Mouse (Mus musculus) limb, embryonic 14.5 days (tissue): Measurements from ENCODE around the gene Tas2r137. TPM values are rescaled to one million over a fixed set of nuclear protein-coding genes. Genes with fewer than 3 reads are reported as not detected.

Experiments used
- ATAC-seq: fragments of 200-750 bp; cut with Nextera tagmentation; 2 replicates; pipeline ENCODE4 v1.8.0; 2017; ENCODE audit warnings: low read depth, moderate number of reproducible peaks, moderate TSS enrichment; ENCODE audit not compliant: low FRiP score
- DNase-seq: peaks from one replicate; pipeline ENCODE4 v3.0.0-alpha.2; 2015; ENCODE audit warnings: low spot score
- H3K27ac ChIP-seq: fragments of 300-500 bp; sonication (generic); replicated peaks from 2 replicates; pipeline ENCODE4 v1.5.1; 2014; ENCODE audit warnings: low read depth, mild to moderate bottlenecking, low read length, moderate library complexity, mixed read lengths
- H3K27me3 ChIP-seq: fragments of 300-500 bp; sonication (generic); 2 replicates; pipeline ENCODE4 v1.6.1; 2014; ENCODE audit warnings: low read length, mixed read lengths; ENCODE audit not compliant: control insufficient read depth, insufficient read depth
- H3K36me3 ChIP-seq: fragments of 300-500 bp; sonication (generic); 2 replicates; pipeline ENCODE4 v1.6.1; 2014; ENCODE audit warnings: mild to moderate bottlenecking, low read length, moderate library complexity, mixed read lengths; ENCODE audit not compliant: control insufficient read depth, insufficient read depth
- H3K4me1 ChIP-seq: fragments of 300-500 bp; sonication (generic); 2 replicates; pipeline ENCODE4 v1.6.1; 2014; ENCODE audit warnings: antibody characterized with exemption, low read length, mixed read lengths; ENCODE audit not compliant: control insufficient read depth, insufficient read depth
- H3K4me2 ChIP-seq: fragments of 300-500 bp; sonication (generic); replicated peaks from 2 replicates; pipeline ENCODE4 v1.6.1; 2014; ENCODE audit warnings: low read depth, mild to moderate bottlenecking, low read length, moderate library complexity; ENCODE audit not compliant: severe bottlenecking
- H3K4me3 ChIP-seq: fragments of 300-500 bp; sonication (generic); replicated peaks from 2 replicates; pipeline ENCODE4 v1.5.1; 2014; ENCODE audit warnings: low read length
- H3K9ac ChIP-seq: fragments of 300-500 bp; sonication (generic); 2 replicates; pipeline ENCODE4 v1.6.1; 2014; ENCODE audit warnings: mild to moderate bottlenecking, low read depth, low read length, moderate library complexity; ENCODE audit not compliant: severe bottlenecking
- H3K9me3 ChIP-seq: fragments of 300-500 bp; sonication (generic); 2 replicates; pipeline ENCODE4 v1.6.1; 2016; ENCODE audit warnings: low read length; ENCODE audit not compliant: control insufficient read depth
- POLR2A ChIP-seq: fragments of 200-500 bp; IDR thresholded peaks from 2 replicates; pipeline ENCODE4 v1.8.0; 2012; ENCODE audit warnings: inconsistent platforms, mild to moderate bottlenecking, moderate library complexity, borderline replicate concordance; ENCODE audit not compliant: insufficient read depth, insufficient read length; ENCODE audit errors: extremely low read depth
- WGBS: fragments of 180-500 bp; shearing (Covaris S2); extraction: QIAGEN DNeasy Blood & Tissue Kit; methylation state at CpG from one replicate; pipeline ENCODE4 v1.1.7; 2014; 5-methylcytosine and 5-hydroxymethylcytosine counted together
- polyA plus RNA-seq, 2 experiments: library from polyadenylated mRNA; depleted of rRNA in 1 of 2; stranded (reverse) in 1 of 2; unstranded in 1 of 2; fragments of >200 nt; fragmentation: Nextera tagmentation in 1 of 2; extraction: Ambion mirVana in 1 of 2; gene quantifications; 2 replicates each; pipeline versions ENCODE4 v1.2.1 to v1.2.3; 2012 to 2014

Gene Tas2r137
- polyA plus RNA-seq, 2 experiments = not detected

- no peak overlapping the region for H3K9ac ChIP-seq
- H3K9me3 ChIP-seq = no peaks in the 10 kb centered on the region
- no peak overlapping the region for H3K4me3 ChIP-seq
- no peak overlapping the region for H3K27ac ChIP-seq
- 79% methylated on average over 1 of the region's 1 CpGs for WGBS
- H3K36me3 ChIP-seq = peaks cover 64% of the 10 kb centered on the region
- peak; percentile 7 for DNase-seq
- no peaks in the 10 kb centered on the region for H3K4me1 ChIP-seq
- no peak overlapping the region for H3K4me2 ChIP-seq
- no peak for TF ChIP-seq POLR2A
- no peaks in the 10 kb centered on the region for H3K27me3 ChIP-seq
- no peak for ATAC-seq
Measured at GRCm38 (mm10) chr6:40479705-40480104, 11.3 kb upstream of the Tas2r137 start.

- H3K27ac ChIP-seq = no peak overlapping the region
- WGBS = 86% methylated on average over 5 of the region's 5 CpGs
- H3K36me3 ChIP-seq = peaks cover 42% of the 10 kb centered on the region
- H3K27me3 ChIP-seq = no peaks in the 10 kb centered on the region
- DNase-seq = no peak
- ATAC-seq = no peak
- no peak overlapping the region for H3K9ac ChIP-seq
- H3K4me2 ChIP-seq = no peak overlapping the region
- TF ChIP-seq POLR2A = no peak
- no peaks in the 10 kb centered on the region for H3K4me1 ChIP-seq
- no peak overlapping the region for H3K4me3 ChIP-seq
- H3K9me3 ChIP-seq = no peaks in the 10 kb centered on the region
Measured at GRCm38 (mm10) chr6:40482318-40482717, 8.7 kb upstream of the Tas2r137 start.

- DNase-seq (no peak), ATAC-seq (no peak)
- Histone ChIP-seq H3K27ac (no peak within 1 kb of the TSS), H3K36me3 (no peaks in the 10 kb centered on the region), H3K4me3 (no peak within 1 kb of the TSS), H3K9me3 (no peaks in the 10 kb centered on the region), H3K27me3 (no peaks in the 10 kb centered on the region), H3K9ac (no peak within 1 kb of the TSS), H3K4me2 (no peak within 1 kb of the TSS), H3K4me1 (no peaks in the 10 kb centered on the region)
- WGBS = 93% methylated on average over 3 of the region's 3 CpGs
- TF ChIP-seq POLR2A = no peak
Measured at GRCm38 (mm10) chr6:40493229-40493628, 2.2 kb downstream of the Tas2r137 start, which contains the start of gene Tas2r108. Gene Tas2r108 (plus strand): TSS chr6:40493529.

GRCm38 (mm10) chr6:40519408-40519807 is 28.4 kb downstream of the Tas2r137 start, which contains the start of gene Prss37:
Gene Prss37 (minus strand): TSS chr6:40519508.
- H3K36me3 ChIP-seq = no peaks in the 10 kb centered on the region
- no peaks in the 10 kb centered on the region for H3K9me3 ChIP-seq
- DNase-seq (no peak), ATAC-seq (no peak)
- H3K4me1 ChIP-seq = no peaks in the 10 kb centered on the region
- H3K27me3 ChIP-seq = no peaks in the 10 kb centered on the region
- no peak within 1 kb of the TSS for H3K4me3 ChIP-seq
- WGBS = 74% methylated on average over 1 of the region's 1 CpGs
- H3K27ac ChIP-seq = no peak within 1 kb of the TSS
- H3K4me2 ChIP-seq = no peak within 1 kb of the TSS
- H3K9ac ChIP-seq = no peak within 1 kb of the TSS
- TF ChIP-seq POLR2A = no peak

Other genes with a start within 250 kb of the Tas2r137 start
- gene Agk, start 166.1 kb upstream of the Tas2r137 start, polyA plus RNA-seq (2012; rRNA removed) = 29.2 and 32.1 TPM in 2 replicates
- gene Agk, start 166.1 kb upstream of the Tas2r137 start, polyA plus RNA-seq (2014; fragmentation: Nextera tagmentation; extraction: Ambion mirVana) = 43.5 and 54.4 TPM in 2 replicates
- 5.5 and 5.8 TPM in 2 replicates for gene E330009J07Rik, start 55.1 kb upstream of the Tas2r137 start, polyA plus RNA-seq (2012; rRNA removed)
- 7.2 and 10.3 TPM in 2 replicates for gene E330009J07Rik, start 55.1 kb upstream of the Tas2r137 start, polyA plus RNA-seq (2014; fragmentation: Nextera tagmentation; extraction: Ambion mirVana)
- gene Wee2, start 52.1 kb upstream of the Tas2r137 start, polyA plus RNA-seq (2012; rRNA removed) = not detected in 2 replicates
- not detected in 2 replicates for gene Wee2, start 52.1 kb upstream of the Tas2r137 start, polyA plus RNA-seq (2014; fragmentation: Nextera tagmentation; extraction: Ambion mirVana)
- gene Ssbp1, start 19.9 kb upstream of the Tas2r137 start, polyA plus RNA-seq (2012; rRNA removed) = 67.1 and 104 TPM in 2 replicates
- 129 and 136 TPM in 2 replicates for gene Ssbp1, start 19.9 kb upstream of the Tas2r137 start, polyA plus RNA-seq (2014; fragmentation: Nextera tagmentation; extraction: Ambion mirVana)
- gene Tas2r108, start 2.3 kb downstream of the Tas2r137 start, polyA plus RNA-seq (2012; rRNA removed) = 0.06 and 0.09 TPM in 2 replicates
- gene Tas2r108, start 2.3 kb downstream of the Tas2r137 start, polyA plus RNA-seq (2014; fragmentation: Nextera tagmentation; extraction: Ambion mirVana) = 0.18 TPM in 1 of 2 replicates, not detected in the other
- not detected in 2 replicates for gene Prss37, start 28.3 kb downstream of the Tas2r137 start, polyA plus RNA-seq (2012; rRNA removed)
- not detected in 2 replicates for gene Prss37, start 28.3 kb downstream of the Tas2r137 start, polyA plus RNA-seq (2014; fragmentation: Nextera tagmentation; extraction: Ambion mirVana)
- gene Olfr461, start 63.8 kb downstream of the Tas2r137 start, polyA plus RNA-seq (2012; rRNA removed) = not detected in 2 replicates
- 0.10 TPM in 1 of 2 replicates, not detected in the other for gene Olfr461, start 63.8 kb downstream of the Tas2r137 start, polyA plus RNA-seq (2014; fragmentation: Nextera tagmentation; extraction: Ambion mirVana)
- 0.05 and 0.13 TPM in 2 replicates for gene Olfr460, start 78.3 kb downstream of the Tas2r137 start, polyA plus RNA-seq (2012; rRNA removed)
- gene Olfr460, start 78.3 kb downstream of the Tas2r137 start, polyA plus RNA-seq (2014; fragmentation: Nextera tagmentation; extraction: Ambion mirVana) = not detected in 2 replicates
- gene Clec5a, start 94.6 kb downstream of the Tas2r137 start, polyA plus RNA-seq (2012; rRNA removed) = 0.76 and 0.97 TPM in 2 replicates
- 1.2 and 2.0 TPM in 2 replicates for gene Clec5a, start 94.6 kb downstream of the Tas2r137 start, polyA plus RNA-seq (2014; fragmentation: Nextera tagmentation; extraction: Ambion mirVana)
- not detected in 2 replicates for gene Tas2r138, start 122.1 kb downstream of the Tas2r137 start, polyA plus RNA-seq (2012; rRNA removed)
- gene Tas2r138, start 122.1 kb downstream of the Tas2r137 start, polyA plus RNA-seq (2014; fragmentation: Nextera tagmentation; extraction: Ambion mirVana) = not detected in 2 replicates
- 0.13 TPM in 2 replicates for gene Mgam, start 137.6 kb downstream of the Tas2r137 start, polyA plus RNA-seq (2012; rRNA removed)
- 0.23 and 0.57 TPM in 2 replicates for gene Mgam, start 137.6 kb downstream of the Tas2r137 start, polyA plus RNA-seq (2014; fragmentation: Nextera tagmentation; extraction: Ambion mirVana)